8 mouse cellular contexts compared by ENCODE assay signal in the genomic region with DNA sequence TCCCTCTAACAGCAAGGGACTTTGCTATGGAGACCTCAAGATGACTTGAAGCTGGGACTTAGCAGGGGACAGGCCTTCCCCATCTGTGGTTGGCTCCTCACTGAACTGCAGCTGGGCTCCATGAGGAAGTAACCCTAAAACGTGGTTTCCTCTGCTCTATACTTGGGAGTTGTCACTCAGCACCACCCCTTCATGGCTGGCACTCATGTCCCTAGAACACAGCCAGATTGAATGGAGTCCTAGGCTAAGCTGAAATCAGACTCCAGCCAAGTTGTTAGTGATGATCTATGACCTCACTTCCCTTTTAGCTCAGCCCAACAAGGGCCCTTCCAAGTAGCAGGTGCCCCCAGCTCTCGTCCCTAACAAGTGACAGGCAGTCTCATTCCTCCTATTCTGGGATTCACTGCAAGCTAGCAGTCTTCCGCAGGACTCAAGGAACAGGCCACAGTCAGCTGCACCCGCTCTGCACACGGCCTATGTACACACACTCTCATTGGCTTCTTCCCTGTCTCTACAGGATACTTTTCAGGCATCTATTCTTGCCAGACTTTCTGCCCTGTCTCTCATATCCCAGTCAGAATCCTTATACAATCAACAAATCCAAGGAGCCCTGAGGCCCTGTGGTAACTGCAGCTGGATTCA. TPM values are rescaled to one million over a fixed set of nuclear protein-coding genes. Genes with fewer than 3 reads are reported as not detected.
DNase-seq lines count a peak whose midpoint lies in the region; ATAC-seq lines count a peak whose summit lies in the region.

No protein-coding gene starts in this region.

- peak overlapping the region; percentile 32 for H3K27ac ChIP-seq in brown adipose tissue, adult 24 weeks (replicated peaks; ENCODE audit: low read depth, low read length)
- no peak overlapping the region for H3K27ac ChIP-seq in midbrain, embryonic 15.5 days

- no peaks in the 10 kb centered on the region for H3K27me3 ChIP-seq in midbrain, embryonic 15.5 days (replicated peaks)

- 0 out of 2 replicates have a peak, but pooled peaks have one; percentile 28 for ATAC-seq in midbrain, embryonic 15.5 days (replicated peaks)
- ATAC-seq in CD4-positive, CD25-positive, alpha-beta regulatory T cell, adult 4 months = no peak

- 49% methylated on average over 5 of the region's 5 CpGs for whole genome bisulfite sequencing in midbrain, embryonic 15.5 days

- intact Hi-C loops in heart, postnatal 14 days (cut with DNase I) = no loop called here

- H3K4me1 ChIP-seq in brown adipose tissue, adult 24 weeks (ENCODE audit: control insufficient read depth, insufficient read depth, insufficient read length, low read length) = peaks cover 2% of the 10 kb centered on the region
- H3K4me1 ChIP-seq in midbrain, embryonic 15.5 days = no peaks in the 10 kb centered on the region

- no peaks in the 10 kb centered on the region for H3K9me3 ChIP-seq in midbrain, embryonic 15.5 days

- no peak overlapping the region for H3K9ac ChIP-seq in midbrain, embryonic 15.5 days

- peak; percentile 75 for DNase-seq in layer of hippocampus, adult 9-11 months
- no peak for DNase-seq in layer of hippocampus, postnatal 14 days (ENCODE audit: low spot score in 2 of 2)
- peak; percentile 34 to 54 for DNase-seq in heart, postnatal 14 days
- DNase-seq in right cerebral cortex, adult 18-20 months = no peak
- no peak for DNase-seq in urinary bladder, adult 2 months (ENCODE audit: low spot score)

- no peak overlapping the region for H3K4me3 ChIP-seq in brown adipose tissue, adult 24 weeks (ENCODE audit: insufficient read depth, low read depth, low read length)
- no peak overlapping the region for H3K4me3 ChIP-seq in midbrain, embryonic 15.5 days

- H3K4me2 ChIP-seq in midbrain, embryonic 15.5 days = no peak overlapping the region

- peaks cover 20% of the 10 kb centered on the region for H3K36me3 ChIP-seq in midbrain, embryonic 15.5 days (replicated peaks)

RNA-seq across cellular contexts. Expression of a gene that starts 23.0 kb away (rescaled TPM):
- total RNA-seq in layer of hippocampus, postnatal 14 days (2021) = 1 to 10 TPM; 3.4 to 4.4 TPM
- 21.4 and 26.4 TPM in 2 replicates for polyA plus RNA-seq in brown adipose tissue, adult 24 weeks (2012; ENCODE audit: insufficient read depth, insufficient read length, missing spikeins)
- total RNA-seq in heart, postnatal 14 days (2021) = 1 to 10 TPM; 8.5 to 9.6 TPM
- 11.5 and 12.3 TPM in 2 replicates for polyA plus RNA-seq in midbrain, embryonic 15.5 days (2015; fragmentation: Nextera tagmentation; extraction: Ambion mirVana)
- 10 to 100 TPM in 1 of 2 experiments, 1 to 10 TPM in 1; 7.7 to 13.6 TPM for polyA plus RNA-seq in CD4-positive, CD25-positive, alpha-beta regulatory T cell, adult 4 months (2017; shearing (Covaris generic))
- 8.3 TPM in 2 replicates for polyA plus RNA-seq in urinary bladder, adult 2 months (2012; rRNA removed)

RNA-seq across cellular contexts. Expression of a gene that starts 23.2 kb away (rescaled TPM):
- total RNA-seq in layer of hippocampus, postnatal 14 days (2021) = 10 to 100 TPM; 65.8 to 66.5 TPM
- polyA plus RNA-seq in brown adipose tissue, adult 24 weeks (2012; ENCODE audit: insufficient read depth, insufficient read length, missing spikeins) = 65.6 and 89.1 TPM in 2 replicates
- 10 to 100 TPM; 50.4 to 51.9 TPM for total RNA-seq in heart, postnatal 14 days (2021)
- polyA plus RNA-seq in midbrain, embryonic 15.5 days (2015; fragmentation: Nextera tagmentation; extraction: Ambion mirVana) = 62.0 and 62.8 TPM in 2 replicates
- 10 to 100 TPM; 57.7 to 79.5 TPM for polyA plus RNA-seq in CD4-positive, CD25-positive, alpha-beta regulatory T cell, adult 4 months (2017; shearing (Covaris generic))
- 66.6 and 72.2 TPM in 2 replicates for polyA plus RNA-seq in urinary bladder, adult 2 months (2012; rRNA removed)

Comparison
In these comparisons a context has a peak if more than half of its experiments do, and no peak if none do; other contexts are left out.
1. DNase-seq: peak in layer of hippocampus, adult 9-11 months (single experiment) and heart, postnatal 14 days (2 of 2); none in layer of hippocampus, postnatal 14 days (0 of 2), right cerebral cortex, adult 18-20 months (single experiment) and urinary bladder, adult 2 months (single experiment).